Mouse (Mus musculus) stomach, embryonic 14.5 days (tissue): ENCODE results near the gene Rcn3. TPM values are rescaled to one million over a fixed set of nuclear protein-coding genes. Genes with fewer than 3 reads are reported as not detected.

Source experiments
- ATAC-seq: fragments of 200-750 bp; cut with Nextera tagmentation; 2 replicates; pipeline ENCODE4 v1.8.0; 2017; ENCODE audit warnings: low read depth, moderate TSS enrichment; ENCODE audit not compliant: insufficient number of reproducible peaks, insufficient read depth, low FRiP score
- H3K27ac ChIP-seq: fragments of 300-500 bp; sonication (generic); 2 replicates; pipeline ENCODE4 v1.5.1; 2014; ENCODE audit warnings: mild to moderate bottlenecking, low read length, moderate library complexity, mixed read lengths
- H3K27me3 ChIP-seq: fragments of 300-500 bp; sonication (generic); 2 replicates; pipeline ENCODE4 v1.6.1; 2014; ENCODE audit warnings: low read length, control low read depth, mixed read lengths; ENCODE audit not compliant: control insufficient read depth, insufficient read depth
- H3K36me3 ChIP-seq: fragments of 300-500 bp; sonication (generic); 2 replicates; pipeline ENCODE4 v1.6.1; 2014; ENCODE audit warnings: mild to moderate bottlenecking, control low read depth, low read length, moderate library complexity, mixed read lengths; ENCODE audit not compliant: control insufficient read depth, insufficient read depth
- H3K4me1 ChIP-seq: fragments of 300-500 bp; sonication (generic); 2 replicates; pipeline ENCODE4 v1.6.1; 2014; ENCODE audit warnings: low read length, control low read depth, mixed read lengths; ENCODE audit not compliant: control insufficient read depth, insufficient read depth
- H3K4me2 ChIP-seq: fragments of 300-500 bp; sonication (generic); replicated peaks from 2 replicates; pipeline ENCODE4 v1.6.1; 2014; ENCODE audit warnings: low read depth, low read length, control low read depth
- H3K4me3 ChIP-seq: fragments of 300-500 bp; sonication (generic); 2 replicates; pipeline ENCODE4 v1.5.1; 2014; ENCODE audit warnings: low read depth, low read length, control low read depth
- H3K9ac ChIP-seq: fragments of 300-500 bp; sonication (generic); replicated peaks from 2 replicates; pipeline ENCODE4 v1.6.1; 2014; ENCODE audit warnings: low read depth, mild to moderate bottlenecking, control low read depth, low read length, moderate library complexity, mixed read lengths
- H3K9me3 ChIP-seq: fragments of 300-500 bp; sonication (generic); 2 replicates; pipeline ENCODE4 v1.6.1; 2016; ENCODE audit warnings: low read depth, low read length, control low read depth; ENCODE audit not compliant: control insufficient read depth
- WGBS: fragments of 180-500 bp; shearing (Covaris S2); extraction: QIAGEN DNeasy Blood & Tissue Kit; methylation state at CpG from one replicate; pipeline ENCODE4 v1.1.7; 2014; 5-methylcytosine and 5-hydroxymethylcytosine counted together
- polyA plus RNA-seq: library from polyadenylated mRNA; unstranded; fragments of >200 nt; fragmentation: Nextera tagmentation; extraction: Ambion mirVana; gene quantifications from 2 replicates; pipeline ENCODE4 v1.2.1, GENCODE M21; 2014

The Rcn3 gene
- polyA plus RNA-seq, 1 experiment from 2014 or later: 418 TPM

DNA sequence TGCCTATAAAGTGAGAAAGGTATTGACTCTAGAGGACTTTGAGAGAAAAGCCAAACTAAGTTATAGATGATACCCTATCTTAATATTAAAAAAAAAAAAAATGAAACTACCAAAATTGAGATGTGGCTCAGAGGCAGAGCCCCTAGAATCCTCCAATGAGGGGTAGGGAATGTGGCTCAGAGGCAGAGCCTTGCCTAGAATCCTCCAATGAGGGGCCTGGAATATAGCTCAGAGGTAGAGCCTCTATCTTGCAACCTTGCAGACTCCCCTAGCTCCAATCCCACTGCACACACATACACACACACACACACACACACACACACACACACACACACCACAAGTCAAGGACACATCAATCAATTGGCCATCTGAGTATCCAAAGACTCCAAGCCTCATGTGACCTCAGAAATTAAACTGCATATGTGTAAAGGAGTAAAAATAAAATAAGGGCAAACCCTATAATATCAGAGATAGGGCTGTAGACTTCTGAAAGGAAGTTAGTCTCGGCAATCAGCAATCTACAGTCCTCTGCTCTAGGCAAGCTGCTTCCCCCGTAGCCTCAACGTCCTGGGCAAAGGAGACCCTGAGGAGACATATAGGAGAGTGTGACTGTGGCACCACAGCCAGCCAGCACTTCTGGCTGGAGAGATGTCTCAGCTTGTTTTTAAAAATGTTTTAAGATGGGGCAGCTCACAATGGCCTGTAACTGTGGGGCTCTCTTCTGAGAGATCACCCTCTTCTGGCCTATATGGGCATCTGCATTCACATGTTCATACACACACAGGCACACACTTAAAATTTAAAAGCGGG is 24.6 kb downstream of the Rcn3 start:
- ATAC-seq: no peak
- 68% methylated on average over 4 of the region's 4 CpGs for WGBS
- H3K4me3 ChIP-seq: no peak overlapping the region

GRCm38 (mm10) chr7:45062239-45062835 is 29.7 kb downstream of the Rcn3 start, which contains the start of the genes Nosip and Prrg2:
Gene Nosip, plus strand, starts transcription at chr7:45062429.
Gene Prrg2, minus strand, starts transcription at chr7:45062677.
- no peaks in the 10 kb centered on the region for H3K36me3 ChIP-seq
- peaks cover 9% of the 10 kb centered on the region for H3K4me1 ChIP-seq
- no peaks in the 10 kb centered on the region for H3K9me3 ChIP-seq
- WGBS: under 1% methylated on average over 31 of the region's 31 CpGs
- H3K9ac ChIP-seq: peak within 1 kb of the TSS; percentile 42
- no peaks in the 10 kb centered on the region for H3K27me3 ChIP-seq
- H3K27ac ChIP-seq: peak within 1 kb of the TSS; percentile 89
- H3K4me2 ChIP-seq: peak within 1 kb of the TSS; percentile 64
- ATAC-seq: peak; percentile 88
- peak within 1 kb of the TSS; percentile 69 for H3K4me3 ChIP-seq

More for the DNA sequence above, 24.6 kb downstream of the Rcn3 start:
- H3K27ac ChIP-seq: no peak overlapping the region
- no peak overlapping the region for H3K4me2 ChIP-seq
- no peaks in the 10 kb centered on the region for H3K27me3 ChIP-seq
- no peak overlapping the region for H3K9ac ChIP-seq
- no peaks in the 10 kb centered on the region for H3K4me1 ChIP-seq
- H3K9me3 ChIP-seq: no peaks in the 10 kb centered on the region
- no peaks in the 10 kb centered on the region for H3K36me3 ChIP-seq

- peak; percentile 54 for ATAC-seq
- Histone ChIP-seq H3K9me3 (no peaks in the 10 kb centered on the region), H3K9ac (peak overlapping the region; percentile 42), H3K27me3 (no peaks in the 10 kb centered on the region), H3K4me1 (peaks cover 9% of the 10 kb centered on the region), H3K27ac (peak overlapping the region; percentile 89), H3K36me3 (no peaks in the 10 kb centered on the region), H3K4me2 (peak overlapping the region; percentile 64), H3K4me3 (peak overlapping the region; percentile 69)
- WGBS: 13% methylated on average over 11 of the region's 11 CpGs
These were observed 30.4 kb downstream of the Rcn3 start for GRCm38 (mm10) chr7:45061532-45062075.

DNA sequence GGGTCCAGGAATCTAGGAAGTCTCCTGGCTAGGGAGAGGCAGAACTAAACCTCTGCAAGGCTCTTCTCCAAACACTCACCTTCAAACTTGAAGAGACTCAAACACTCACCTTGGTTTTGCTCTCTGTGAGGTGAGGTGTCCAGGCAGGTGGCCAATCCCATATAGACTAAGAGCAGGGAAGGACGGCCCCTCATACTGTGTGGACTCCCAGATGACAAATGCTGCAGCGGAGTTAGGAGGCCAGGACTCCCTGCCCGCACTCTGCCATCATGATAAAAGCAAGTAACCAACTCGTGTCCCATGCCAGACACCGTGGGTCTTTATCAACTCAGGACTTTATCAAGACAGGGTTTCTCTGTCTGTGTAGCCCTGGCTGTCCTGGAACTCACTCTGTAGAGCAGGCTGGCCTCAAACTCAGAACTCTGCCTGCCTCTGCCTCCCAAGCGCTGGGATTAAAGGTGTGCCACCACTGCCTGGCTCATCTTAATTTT is 31.3 kb downstream of the Rcn3 start:
- Histone ChIP-seq H3K27ac (no peak overlapping the region), H3K27me3 (no peaks in the 10 kb centered on the region), H3K4me1 (peaks cover 9% of the 10 kb centered on the region), H3K4me2 (peak overlapping the region; percentile 64), H3K9ac (peak overlapping the region; percentile 42; the same call in 1 of the 2 replicates), H3K4me3 (no peak overlapping the region), H3K9me3 (no peaks in the 10 kb centered on the region), H3K36me3 (no peaks in the 10 kb centered on the region)
- no peak for ATAC-seq
- 95% methylated on average over 6 of the region's 6 CpGs for WGBS

- Histone ChIP-seq H3K36me3 (no peaks in the 10 kb centered on the region), H3K4me1 (peaks cover 9% of the 10 kb centered on the region), H3K27ac (no peak overlapping the region), H3K9me3 (no peaks in the 10 kb centered on the region), H3K4me2 (no peak overlapping the region), H3K4me3 (no peak overlapping the region), H3K9ac (no peak overlapping the region), H3K27me3 (no peaks in the 10 kb centered on the region)
- ATAC-seq: no peak
- 77% methylated on average over 10 of the region's 10 CpGs for WGBS
These were observed 33.1 kb downstream of the Rcn3 start for GRCm38 (mm10) chr7:45058607-45059571.

- no peak overlapping the region for H3K27ac ChIP-seq
- no peak overlapping the region for H3K9ac ChIP-seq
- H3K36me3 ChIP-seq: no peaks in the 10 kb centered on the region
- H3K4me1 ChIP-seq: peaks cover 9% of the 10 kb centered on the region
- no peaks in the 10 kb centered on the region for H3K9me3 ChIP-seq
- no peak for ATAC-seq
- no peak overlapping the region for H3K4me3 ChIP-seq
- H3K4me2 ChIP-seq: no peak overlapping the region
- H3K27me3 ChIP-seq: no peaks in the 10 kb centered on the region
These were observed 35.1 kb downstream of the Rcn3 start for GRCm38 (mm10) chr7:45056972-45057348.

DNA sequence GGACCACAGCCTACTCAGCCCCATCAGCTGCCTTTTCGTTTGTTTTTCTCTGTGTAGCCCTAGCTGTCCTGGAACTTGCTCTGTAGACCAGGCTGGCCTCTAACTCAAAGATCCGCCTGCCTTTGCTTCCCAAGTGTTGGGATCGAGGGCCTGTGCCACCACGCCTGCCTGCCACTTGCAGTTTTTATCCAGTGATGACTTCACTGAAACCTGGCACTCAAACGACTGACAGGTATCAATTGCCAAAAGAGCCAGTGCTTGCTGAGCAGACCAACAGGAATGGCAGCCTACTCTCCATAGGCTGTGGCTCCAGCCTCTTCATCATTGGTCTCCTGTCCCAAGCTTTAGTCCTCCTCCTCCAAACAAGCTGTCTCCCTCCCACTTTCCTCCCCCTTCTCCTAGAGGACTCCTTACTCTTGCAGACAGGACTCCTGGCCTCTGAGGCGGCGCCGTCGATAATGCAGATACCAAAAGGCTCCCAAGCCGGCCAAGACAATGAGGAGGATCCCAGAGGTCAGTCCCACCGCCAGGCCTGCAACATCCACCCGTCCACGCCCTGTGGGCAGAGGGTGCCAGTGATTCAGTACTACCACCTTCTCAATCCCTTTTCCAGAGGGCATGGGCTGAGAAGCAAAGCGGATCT is 35.6 kb downstream of the Rcn3 start:
- H3K4me2 ChIP-seq: no peak overlapping the region
- no peak for ATAC-seq
- H3K27ac ChIP-seq: no peak overlapping the region
- H3K9ac ChIP-seq: no peak overlapping the region
- H3K4me3 ChIP-seq: no peak overlapping the region
- no peaks in the 10 kb centered on the region for H3K27me3 ChIP-seq
- H3K9me3 ChIP-seq: no peaks in the 10 kb centered on the region
- H3K36me3 ChIP-seq: no peaks in the 10 kb centered on the region
- 66% methylated on average over 14 of the region's 14 CpGs for WGBS
- H3K4me1 ChIP-seq: peaks cover 5% of the 10 kb centered on the region
